Mouse (Mus musculus) layer of hippocampus, postnatal 10 days (tissue): ENCODE measurements around the gene Ano2. TPM values are rescaled to one million over a fixed set of nuclear protein-coding genes. Genes with fewer than 3 reads are reported as not detected.

Experiments
- DNase-seq, 2 experiments: peaks; one replicate each; pipeline ENCODE4 v3.0.0; 2021; ENCODE audit warnings: low spot score in 2 of 2
- total RNA-seq, 2 experiments: library from RNA; stranded (reverse); gene quantifications; 2 replicates each; pipeline ENCODE4 v1.2.3; 2021

Gene Ano2
- total RNA-seq, 2 experiments from 2014 or later, result 3.9 to 4.1 TPM

DNA sequence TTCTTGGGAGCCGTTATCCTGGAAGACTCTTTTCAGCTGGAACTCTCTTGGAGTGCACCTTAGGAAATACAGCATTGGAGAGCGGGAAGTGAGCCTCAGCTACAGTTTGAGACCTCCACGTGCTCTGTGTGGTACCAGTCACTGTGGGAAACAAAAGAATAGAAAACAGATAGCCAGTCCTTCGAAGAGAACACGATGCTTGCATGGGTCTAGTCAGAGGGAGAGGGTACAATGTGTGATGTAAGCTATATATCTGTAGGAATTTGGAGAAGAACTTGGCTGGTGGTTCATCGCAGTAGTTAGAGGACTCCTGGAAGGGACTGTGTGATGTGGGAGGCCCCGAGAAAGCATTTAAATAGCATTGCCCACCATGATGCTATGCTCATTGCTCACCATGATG, 189.1 kb downstream of the Ano2 start:
- no peak for DNase-seq

DNA sequence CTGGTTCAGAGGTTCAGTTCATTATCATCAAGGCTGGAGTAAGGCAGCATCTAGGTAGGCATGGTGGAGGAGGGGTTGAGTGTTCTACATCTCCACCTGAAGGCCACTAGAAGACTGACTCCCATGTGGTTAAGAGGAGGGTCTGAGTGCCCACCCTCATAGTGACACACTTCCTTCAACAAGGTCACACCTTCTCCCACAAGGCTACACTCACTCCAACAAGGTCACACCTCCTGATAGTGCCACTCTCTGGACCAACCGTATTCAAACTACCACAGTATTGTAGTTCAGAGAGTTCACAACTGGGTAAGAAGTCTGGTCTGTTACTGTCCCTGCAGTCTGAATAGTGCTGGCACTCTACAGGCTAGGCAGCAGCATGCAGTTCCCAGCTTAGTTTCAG, 198.4 kb downstream of the Ano2 start:
- DNase-seq, result no peak

DNA sequence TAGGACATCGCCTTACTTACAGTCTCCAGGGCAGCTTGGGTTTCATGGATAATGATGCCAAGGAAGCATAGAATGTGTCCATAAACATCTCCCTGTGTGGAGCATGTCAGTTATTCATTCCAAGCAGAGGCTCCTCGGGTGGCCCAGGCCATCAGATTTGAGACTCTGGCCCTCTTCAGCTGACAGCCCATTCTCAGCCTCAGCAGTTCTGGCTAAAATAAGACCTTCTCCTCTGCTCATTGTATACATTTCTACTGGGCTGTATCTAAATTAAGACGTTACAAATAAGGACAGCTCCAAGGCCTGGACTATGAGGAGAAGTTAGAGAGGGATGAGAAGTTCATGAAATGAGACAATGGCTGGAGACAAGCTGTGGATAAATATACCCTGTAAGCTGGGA, 204.1 kb downstream of the Ano2 start:
- DNase-seq, result no peak

DNA sequence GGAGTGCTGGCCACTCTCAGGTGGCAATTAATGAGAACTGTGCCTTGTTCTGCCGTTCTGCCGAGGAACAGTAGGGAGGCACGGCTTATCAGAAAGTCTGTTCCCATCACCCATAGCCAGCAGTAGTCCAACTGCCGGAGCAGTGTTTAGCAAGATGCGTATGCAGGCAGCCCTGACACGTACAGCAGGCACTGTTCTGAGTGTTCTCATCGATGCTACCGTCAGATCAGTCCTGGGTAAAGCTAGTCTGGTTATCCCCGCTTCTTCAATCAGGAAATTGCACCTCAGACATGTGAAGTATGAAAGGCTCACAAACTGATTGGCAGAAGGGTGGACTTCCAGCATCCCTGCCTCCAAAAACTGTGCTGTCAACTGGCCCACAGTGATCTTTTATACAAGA, 224.2 kb downstream of the Ano2 start:
- peak; percentile 14 to 38 for DNase-seq

DNA sequence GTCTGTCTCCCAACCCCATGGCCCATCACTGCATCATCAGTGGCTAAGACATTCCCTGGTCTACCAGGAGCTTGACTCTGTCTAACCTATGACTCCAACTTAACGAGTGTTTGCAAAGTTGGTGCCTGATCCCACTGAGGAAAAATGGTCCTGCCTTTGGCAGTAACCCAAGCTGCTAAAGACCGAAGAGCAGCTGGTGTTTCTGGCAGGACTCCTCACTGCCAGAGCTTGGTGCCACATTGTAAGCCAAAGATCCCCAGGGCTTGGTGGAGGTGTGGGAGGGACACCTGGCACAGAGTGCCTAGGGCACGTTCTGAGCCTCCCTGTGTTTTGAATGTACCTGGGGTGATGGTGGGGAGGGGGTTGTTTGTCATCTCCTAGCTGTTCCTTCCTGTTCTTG, 232.5 kb downstream of the Ano2 start:
- peak in 1 of 2 experiments; percentile 24 for DNase-seq

DNA sequence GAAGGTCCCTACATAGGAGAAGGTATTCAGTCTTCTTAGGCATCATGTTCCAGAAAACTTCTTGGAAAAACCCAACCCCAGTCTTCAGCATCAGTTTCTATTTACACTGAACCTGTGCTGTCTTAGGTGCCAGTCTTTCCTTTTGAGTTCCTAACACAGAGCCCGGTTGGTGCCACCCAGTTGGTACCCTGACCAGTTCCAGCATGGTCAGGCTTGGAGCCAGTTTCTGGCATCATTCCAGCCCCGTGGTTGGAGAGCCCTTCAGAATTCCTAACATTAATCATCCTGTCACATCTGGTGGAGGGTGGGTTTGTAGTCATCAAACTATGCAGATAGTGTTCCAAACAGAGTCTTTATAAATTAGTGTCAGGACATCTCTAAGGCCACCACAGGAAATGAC, 234.8 kb downstream of the Ano2 start:
- DNase-seq, result no peak

DNA sequence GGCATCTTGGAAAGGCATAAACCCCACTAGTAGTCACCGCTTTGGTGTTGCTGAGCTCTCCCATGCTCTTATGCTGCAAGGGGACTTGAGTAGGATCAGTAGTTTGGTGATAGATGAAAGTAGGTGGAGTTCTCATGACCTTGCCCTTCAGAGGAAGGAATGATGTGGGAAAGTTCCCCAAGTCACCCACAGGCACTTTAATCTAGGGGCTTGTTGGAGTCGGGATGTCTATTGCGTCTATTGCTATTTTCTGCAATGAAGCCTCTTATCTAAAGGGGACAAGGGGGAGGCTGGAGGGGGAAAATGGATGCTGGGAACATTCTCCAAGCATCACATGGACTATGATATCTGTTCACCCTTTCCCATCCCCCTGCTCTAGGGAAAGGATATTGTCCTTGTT, 235.6 kb downstream of the Ano2 start:
- DNase-seq, result no peak

DNA sequence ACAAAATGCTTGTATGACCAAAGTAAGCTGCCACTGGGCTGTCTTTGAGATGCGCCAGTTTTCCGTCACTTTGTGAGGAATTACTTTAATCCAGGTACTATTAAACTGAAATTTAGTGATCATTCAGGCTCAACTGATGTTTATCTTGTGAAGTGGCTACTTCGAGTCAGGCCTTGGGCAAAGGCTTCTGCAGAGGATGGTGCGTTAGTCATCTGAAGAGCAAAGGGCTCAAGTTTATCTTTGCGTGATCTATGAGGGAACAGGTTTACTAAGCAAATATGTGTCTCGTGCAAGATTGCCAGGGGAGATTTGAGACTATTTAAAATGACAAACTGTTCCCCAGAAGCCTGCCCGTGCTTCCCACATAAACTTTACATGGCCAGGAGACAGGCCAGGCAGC, 241.7 kb downstream of the Ano2 start:
- DNase-seq, result no peak

DNA sequence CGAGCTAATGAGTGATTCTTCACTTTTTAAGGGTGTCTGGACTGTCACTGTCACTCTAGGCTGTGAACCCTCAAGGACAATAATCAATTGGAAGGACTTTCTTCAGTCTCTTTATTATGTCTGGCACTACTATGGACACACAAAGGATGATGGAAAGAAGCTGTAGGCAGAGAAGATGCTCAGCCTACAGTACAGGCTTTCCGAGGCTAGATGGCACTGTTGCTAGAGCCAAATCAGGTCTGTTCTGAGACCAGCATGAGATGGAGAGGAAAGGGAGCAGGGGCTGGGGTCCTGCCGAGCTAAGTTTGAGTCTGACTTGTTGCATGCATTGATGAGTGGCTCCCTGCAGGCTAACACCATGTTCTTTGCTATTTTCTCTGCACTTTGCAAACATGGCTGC, 264.7 kb downstream of the Ano2 start:
- DNase-seq, result peak; percentile 49 to 63

DNA sequence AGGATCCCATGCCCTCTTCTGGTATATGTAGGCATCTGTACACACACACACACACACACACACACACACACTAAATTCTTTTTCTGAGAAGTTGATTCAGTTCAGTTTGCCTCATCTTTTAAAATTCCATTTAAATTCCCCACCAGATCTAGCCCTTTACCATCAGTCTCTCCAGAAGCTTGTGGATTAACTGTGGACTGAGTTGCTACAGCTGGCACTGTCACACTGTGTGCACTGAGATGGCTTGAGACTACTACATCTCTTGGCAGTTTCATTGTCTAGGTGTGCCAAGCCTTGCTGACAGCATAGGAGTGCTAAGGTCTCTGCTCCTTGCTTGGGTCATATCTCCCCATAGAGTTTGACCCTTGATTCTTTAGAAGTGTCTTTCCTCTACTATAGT, 283.3 kb downstream of the Ano2 start:
- DNase-seq, result no peak

DNA sequence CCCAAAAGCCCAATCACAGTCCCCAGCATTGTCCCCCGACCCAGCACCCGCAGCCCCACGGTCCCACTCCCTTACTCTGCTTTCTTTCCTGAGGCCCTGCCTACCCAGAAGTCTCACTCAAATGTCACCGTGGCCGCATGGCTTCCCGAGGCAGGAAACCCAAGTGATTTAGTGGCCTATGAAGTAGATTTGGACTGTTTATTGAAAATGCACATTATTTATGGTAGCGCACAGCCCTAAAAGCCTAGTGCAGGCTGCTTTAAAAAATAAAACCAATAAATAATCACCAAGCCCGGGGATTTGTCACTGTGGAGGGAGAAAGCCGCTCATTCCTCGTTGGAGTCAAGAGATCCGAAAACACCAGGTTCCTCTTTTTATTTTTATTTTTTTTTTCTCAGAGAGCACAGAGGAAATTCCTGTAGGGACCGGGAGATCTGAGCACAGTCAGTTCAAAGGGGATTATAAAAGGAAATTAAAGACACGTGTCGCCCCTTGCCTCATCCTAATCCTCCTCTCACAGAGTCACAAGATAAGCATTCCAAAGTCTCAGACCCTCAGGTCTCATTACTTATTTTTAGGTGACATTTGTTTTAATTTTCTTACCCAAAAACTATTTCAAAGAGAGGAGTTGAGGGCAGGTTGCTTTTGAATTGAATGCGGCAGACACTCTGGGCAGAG, 285.7 kb downstream of the Ano2 start:
- no peak for DNase-seq

DNA sequence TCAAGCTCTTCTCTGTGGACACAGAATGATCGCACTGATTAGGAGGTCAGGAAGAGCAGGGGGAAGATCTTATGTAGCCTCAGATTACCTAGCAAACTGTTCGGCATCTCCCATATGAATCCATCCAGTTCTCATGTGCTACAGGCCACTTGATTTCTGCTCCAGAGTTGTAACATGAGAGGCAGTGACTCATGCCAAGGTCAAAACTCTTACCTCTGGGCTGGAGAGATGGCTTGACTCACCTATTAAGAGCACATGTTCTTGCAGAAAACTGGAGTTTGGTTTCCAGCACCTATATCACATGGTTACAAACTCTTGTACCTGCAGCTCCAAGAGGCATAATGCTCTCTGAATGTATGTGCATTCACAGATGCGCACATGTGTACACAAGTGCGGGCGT, 289.4 kb downstream of the Ano2 start:
- DNase-seq, result no peak

DNA sequence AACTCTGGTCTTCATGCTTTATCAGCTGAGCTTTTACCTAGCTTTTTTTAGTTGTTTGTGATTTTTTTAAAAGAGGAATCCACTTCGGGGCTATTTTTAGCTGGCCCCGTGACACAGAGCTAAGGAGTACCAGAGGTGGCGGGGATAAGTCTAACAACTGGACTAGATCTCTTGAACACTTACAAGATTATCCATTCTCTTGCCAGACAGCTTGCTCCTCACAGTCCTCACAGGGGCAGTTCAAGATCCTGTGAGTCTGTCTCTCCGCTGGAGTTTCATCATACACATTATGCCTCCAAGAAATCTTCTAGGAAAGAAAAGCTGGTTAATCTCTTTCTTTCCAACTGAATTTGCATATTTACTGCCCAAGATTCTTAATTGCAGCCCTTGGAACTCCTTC, 293.8 kb downstream of the Ano2 start:
- no peak for DNase-seq

DNA sequence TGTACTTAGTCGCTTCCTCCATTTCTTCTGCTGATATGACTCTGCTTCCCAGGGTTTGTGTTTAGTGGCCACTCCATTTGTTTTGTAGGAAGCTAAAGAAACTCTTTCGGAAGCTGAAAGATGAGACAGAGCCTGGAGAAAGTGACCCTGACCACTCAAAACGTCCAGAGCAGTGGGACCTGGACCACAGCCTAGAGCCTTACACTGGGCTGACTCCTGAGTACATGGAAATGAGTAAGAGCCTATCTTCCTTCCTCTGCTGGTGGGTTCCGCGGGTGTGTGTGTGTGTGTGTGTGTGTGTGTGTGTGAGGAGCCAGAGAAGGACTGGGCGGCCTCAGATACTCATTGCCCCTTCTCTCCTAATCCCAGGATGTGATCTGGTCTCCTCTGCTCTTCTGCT, 302.5 kb downstream of the Ano2 start:
- DNase-seq, result no peak

DNA sequence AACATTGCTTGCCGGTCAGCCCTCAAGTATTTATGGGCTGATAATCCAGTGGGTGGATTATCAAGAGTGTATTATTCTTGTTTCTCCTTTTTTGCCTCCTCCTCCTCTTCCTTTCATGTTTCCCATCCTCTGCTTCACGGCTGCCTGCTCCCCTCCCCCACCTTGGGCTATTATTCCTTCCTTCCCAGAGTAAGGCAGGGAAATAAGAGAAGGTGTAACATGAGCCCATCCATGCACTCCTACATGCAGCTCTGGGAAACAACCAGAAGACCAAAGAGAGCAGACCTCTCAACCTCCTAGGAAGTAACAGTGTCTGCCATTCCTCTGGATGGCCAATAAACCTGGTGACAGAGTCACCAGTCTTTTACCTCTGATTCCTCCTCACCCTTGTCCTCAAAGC, 311.6 kb downstream of the Ano2 start:
- no peak for DNase-seq

DNA sequence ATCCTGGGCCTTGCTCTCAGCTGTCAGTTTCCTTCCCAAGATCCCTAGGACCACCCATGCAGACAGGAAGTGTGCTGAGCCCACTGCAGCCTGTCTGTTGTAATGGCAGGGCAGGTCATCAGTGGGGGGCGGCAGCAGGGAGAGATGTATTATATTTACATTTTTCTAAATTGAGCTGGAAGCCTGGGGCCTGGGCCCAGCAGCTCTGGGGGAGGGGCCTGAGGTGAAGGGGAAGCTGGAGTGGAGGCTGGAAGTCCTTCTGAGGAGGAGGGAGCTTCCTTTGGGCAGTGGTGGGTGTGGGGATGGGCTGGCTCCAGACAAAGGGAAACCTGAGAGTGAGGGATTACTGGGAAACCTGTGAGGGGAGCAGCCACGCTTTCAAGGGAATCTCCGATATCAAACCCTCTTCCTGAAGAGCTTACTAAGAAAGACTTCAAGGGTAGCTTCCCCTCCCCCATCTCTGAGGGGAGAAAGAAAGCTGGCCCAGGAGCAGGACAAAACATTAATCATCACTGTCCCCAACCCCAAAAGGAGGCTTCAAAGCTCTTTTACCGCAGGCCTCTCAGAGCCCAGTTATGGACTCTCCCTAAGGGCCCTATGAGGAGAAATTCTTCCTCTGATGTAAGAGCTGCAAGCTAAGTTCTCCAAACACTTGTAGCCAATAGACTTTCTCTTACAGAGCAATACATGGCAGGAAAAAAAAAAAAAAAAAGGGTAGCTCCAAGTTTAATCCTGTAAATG, 313.0 kb downstream of the Ano2 start:
- no peak for DNase-seq

DNA sequence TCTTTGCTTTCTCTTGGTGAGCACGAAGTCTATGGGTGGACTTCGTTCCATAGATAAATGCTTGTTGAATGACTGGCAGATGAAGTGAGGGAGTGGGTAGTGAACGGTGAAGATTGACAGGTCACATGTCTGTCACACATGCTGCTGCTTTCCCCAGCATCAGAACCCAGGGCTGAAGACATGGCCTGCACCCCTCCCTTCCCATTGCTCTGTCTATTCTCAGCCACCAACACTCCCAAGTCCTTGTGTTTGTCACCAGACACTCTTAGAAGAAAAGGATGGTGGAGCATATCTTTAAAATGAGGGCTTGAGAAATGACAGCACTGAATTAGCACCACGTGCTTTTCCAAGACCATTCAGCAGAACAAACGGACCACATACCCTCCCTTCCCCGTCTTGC, 316.4 kb downstream of the Ano2 start:
- DNase-seq, result no peak

DNA sequence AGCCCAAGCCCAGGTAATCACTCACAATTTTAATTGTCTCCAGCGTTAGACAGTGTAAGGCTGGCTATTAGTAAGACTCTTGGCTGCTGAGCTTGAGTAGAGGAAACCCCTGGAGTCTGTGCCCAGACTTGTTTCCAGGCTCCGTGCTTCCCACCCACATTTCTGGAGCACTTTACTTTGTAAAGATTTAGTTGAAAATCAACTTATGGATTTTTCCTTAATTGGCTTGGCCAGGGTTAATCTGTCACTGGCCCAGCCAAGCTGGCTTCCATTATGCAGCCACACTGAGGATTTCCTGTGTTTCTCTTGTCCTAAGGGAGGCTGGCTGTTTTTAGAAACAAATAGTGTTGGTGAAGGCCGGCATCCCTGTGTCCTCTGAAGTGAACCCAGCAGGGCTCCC, 318.9 kb downstream of the Ano2 start:
- no peak for DNase-seq

DNA sequence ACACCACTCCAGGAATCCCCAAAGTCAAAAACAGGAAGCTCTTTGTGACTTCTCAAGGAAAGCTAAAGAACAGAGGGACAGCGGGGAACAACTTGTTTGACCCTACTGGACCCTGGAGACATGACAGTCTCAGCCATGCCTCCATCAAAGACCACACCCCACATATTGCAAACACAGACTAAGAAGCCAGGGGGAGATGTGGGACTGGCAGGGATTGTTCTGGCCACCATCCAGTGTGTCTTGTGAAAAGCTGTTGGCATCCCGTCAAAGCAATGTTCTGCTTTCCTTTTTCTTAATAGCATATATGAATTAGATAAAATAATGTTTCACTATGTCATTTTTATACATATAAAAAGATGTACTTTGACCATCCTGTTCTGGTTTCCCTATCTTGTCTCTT, 326.8 kb downstream of the Ano2 start:
- no peak for DNase-seq

DNA sequence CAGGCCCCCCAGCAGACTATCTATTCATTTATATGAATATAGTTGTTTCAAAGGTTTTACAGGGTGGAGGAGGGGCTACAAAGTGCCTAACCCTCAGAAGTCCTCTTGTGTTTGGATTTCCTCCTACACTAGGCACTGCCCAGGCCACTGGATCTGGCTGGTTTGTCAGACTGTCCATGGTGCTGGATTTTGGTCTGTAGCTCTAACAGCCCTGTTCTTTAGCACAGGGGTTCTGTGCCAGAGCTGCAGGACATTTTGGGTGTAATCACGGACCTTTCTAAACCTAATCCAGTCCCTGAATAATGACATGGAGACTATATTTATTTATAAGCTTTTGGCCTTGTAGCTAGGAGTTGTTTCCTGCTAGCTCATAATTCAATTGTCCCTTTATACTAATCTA, 328.2 kb downstream of the Ano2 start:
- DNase-seq, result no peak

DNA sequence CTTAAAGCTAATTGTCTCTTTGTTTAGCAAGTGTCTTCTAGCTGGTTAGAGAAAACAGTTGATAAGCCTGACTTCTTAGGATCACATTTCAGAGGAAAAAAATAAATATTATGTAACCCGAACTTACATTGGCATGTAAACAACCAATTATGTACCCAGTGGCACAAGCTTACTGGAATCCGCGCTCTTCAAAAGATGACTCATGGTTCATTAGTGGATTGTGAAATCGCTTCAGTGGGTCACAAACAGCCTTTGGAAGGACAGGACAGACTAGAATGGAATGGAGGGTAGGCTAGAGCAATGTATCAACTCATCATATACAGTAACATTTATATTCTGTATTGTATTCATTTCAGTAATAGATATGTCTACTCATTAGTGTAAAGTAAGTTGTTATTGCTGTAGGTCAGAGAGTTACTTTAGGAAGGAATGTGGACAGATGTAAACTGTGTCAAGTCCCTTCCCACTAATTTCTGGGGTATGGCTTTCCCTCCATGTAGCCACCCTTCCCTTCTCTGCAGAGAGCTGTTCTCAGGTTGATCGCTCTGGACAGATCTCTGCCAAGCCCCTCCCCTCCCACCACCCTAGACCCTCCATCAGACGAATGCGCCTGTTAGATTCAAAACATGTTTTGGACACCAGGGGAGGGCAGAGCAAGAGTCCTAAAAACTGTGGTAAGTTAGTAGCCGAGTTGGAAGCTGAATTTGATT, 343.6 kb downstream of the Ano2 start:
- DNase-seq, result no peak

DNA sequence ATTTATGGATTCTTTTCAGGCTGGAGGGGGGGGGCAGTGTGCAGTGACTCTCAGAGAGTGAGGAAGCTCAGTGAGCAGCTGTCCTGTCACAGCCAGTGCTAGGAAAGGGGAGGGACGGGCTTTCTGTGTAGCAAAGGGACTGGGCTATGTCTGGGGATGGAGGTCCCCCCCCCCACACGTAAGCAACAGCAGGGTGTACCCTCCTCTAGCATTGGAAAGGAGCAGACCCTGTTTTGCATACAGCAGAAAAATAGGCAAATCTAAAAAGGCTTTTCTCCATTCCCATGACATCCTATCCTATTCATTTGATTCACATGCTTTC, 344.1 kb downstream of the Ano2 start:
- no peak for DNase-seq

DNA sequence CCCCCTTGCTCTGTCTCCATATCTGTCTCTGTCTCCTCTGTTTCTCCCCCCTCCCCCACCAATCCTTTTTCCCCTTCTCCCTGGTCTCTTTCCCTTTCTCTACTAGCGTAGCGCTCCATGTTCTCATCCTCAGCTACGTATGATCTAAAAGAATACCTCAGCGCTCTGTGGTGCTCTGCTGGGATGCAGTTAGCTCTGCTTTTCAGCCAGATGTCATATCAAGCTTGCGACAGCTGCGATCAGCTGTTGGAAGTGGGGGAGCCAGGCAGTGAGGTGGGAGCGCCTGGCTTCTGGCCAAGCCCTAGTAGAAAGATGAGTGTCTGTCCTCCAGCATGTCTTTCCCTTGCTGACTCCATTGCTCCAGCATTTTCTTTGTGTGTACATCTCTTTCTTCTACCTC, 344.5 kb downstream of the Ano2 start:
- DNase-seq, result no peak
